Mouse (Mus musculus) bone marrow macrophage, adult 2 months (primary cell): ENCODE measurements at regions not wholly inside any gene's neighbourhood (a gene's known extent, or its start where the extent isn't known, plus 50 kb on each side); places are given as distances from the start of the nearest gene placed in this dataset.

Source experiments
- CTCF ChIP-seq: IDR thresholded peaks from 2 replicates; pipeline ENCODE4 v1.5.1; 2012; ENCODE audit warnings: low read depth, mild to moderate bottlenecking, low read length, moderate library complexity
- POLR2A ChIP-seq: IDR thresholded peaks from 2 replicates; pipeline ENCODE4 v1.6.1; 2012; ENCODE audit warnings: mild to moderate bottlenecking, low read depth, low read length, borderline replicate concordance

DNA sequence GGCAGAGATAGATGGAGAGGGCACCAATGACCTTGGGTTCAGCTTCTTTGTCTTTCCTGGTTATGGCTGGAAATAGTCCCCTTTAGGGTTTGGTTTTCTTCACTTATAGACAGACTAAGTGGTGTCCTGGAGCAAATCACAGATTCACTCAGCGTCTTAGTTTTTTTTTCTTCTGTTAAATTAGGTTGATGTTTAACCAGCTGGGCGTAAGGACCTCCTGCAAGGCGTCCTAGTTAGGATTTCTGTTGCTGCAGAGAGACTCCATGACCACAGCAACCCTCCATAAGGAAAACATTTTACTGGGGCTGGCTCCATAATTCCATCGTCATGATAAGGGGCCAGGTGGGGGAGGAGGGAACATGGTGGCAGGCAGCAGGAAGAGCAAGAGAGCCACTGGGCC is 78.7 kb upstream of the Slc25a36 start:
- TF ChIP-seq POLR2A (no peak), CTCF (no peak)
